Mouse (Mus musculus) frontal cortex, postnatal 10 days (tissue): ENCODE measurements around the gene Tns4.
A peak's percentile ranks its signal among the peaks of the same experiment; 100 is the strongest.

Experiments used
- DNase-seq, 2 experiments: peaks; one replicate each; pipeline ENCODE4 v3.0.0; 2022; ENCODE audit warnings: low spot score in 2 of 2, mixed read lengths in 1 of 2

Gene Tns4

DNA sequence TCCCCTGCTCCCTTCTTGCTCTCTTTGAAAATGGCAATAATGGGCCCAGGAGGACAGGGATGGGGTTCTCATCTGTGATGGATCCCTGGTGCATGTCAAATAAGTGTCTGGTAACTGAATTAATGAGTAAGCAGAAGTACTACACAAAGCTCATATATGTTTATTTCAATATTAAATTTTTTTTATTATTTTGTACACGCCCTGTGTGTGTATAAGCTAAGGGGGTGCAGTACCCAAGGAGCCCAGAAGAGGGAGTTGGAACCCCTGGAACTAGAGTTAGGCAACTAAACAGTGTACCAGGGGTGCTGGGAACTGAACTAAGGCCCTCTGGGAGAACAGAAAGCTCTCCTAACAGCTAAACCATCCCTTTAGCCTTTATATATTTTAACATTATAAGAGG, 29.3 kb upstream of the Tns4 start:
- no peak for DNase-seq

GRCm38 (mm10) chr11:99117907-99118306, 28.8 kb upstream of the Tns4 start:
- DNase-seq = no peak

GRCm38 (mm10) chr11:99115940-99116339, 26.8 kb upstream of the Tns4 start:
- no peak for DNase-seq

- no peak for DNase-seq
These were observed 24.0 kb upstream of the Tns4 start for GRCm38 (mm10) chr11:99113111-99113510.

DNA sequence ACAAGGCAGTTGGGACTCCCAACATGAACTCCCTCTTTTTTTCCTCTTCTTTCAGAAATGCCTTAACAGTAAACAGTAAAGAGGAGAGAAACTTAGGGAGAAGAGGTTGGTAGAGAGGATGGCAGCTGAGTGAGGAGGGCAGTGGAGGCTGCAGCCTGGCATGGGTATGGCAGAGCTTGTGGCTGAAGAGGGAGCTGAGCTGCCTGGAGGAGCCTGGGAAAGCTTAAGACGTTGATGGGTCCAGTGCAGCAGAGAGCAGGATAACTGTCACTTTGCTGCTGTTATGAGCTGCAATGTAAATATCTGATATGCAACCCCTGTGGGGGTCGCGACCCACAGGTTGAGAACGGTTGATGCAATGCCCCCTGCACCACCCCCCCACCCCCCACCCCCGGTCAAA, 23.6 kb upstream of the Tns4 start:
- DNase-seq = no peak

GRCm38 (mm10) chr11:99111631-99112030, 22.5 kb upstream of the Tns4 start:
- no peak for DNase-seq

GRCm38 (mm10) chr11:99111155-99111554, 22.0 kb upstream of the Tns4 start:
- peak; percentile 51 to 72 for DNase-seq

DNA sequence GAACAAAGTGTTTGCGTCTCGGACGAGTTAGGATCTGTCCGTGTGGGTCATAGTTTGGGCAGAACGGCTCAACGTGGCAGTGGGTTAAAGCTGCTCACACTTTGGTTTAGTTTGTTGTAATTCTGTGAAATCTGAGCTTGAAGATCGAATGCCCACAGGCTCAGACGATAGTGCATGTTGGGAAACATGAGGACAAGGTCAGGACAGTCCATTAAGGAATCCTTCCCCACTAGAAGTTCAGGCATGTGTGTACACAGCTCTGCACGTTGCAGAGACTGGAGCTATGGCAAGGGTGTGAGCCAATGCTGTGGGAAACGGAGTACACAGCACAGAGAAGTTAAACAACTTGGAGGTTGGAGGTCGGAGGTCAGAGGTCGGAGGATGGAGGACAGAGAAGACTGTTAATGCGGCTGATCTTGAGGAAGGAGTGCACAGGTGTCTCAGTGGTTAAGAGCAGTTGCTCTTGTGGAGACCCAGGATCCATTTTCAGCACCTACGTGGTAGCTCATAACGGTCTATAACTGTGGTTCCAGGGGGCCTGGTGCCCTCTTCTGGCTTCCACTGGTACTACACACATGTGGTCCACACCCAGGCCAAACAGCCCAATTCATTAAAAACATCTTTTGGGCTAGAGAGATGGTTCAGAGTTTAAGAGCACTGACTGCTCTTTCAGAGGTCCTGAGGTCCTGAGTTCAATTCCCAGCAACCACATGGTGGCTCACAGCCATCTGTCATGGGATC, 21.4 kb upstream of the Tns4 start:
- DNase-seq = no peak

DNA sequence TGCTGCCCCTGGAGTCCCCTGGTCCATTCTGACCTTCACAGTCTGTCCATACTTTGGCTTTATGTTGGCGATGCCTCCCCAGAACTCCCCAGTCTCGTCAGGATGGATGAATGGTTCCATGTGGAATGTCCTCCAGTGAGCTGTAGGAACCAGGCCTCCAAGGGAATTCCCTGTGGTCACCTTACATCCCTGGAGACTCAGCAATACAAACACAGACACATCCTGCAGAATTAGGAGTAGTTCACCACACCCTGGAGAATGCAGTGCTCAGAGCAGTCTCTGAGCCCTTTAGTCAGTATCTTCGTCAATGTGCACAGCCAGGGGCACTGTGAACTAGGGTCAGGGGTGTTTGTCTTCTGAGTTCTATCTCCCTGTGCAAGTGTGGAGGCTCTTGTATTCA, 19.2 kb upstream of the Tns4 start:
- no peak for DNase-seq

DNA sequence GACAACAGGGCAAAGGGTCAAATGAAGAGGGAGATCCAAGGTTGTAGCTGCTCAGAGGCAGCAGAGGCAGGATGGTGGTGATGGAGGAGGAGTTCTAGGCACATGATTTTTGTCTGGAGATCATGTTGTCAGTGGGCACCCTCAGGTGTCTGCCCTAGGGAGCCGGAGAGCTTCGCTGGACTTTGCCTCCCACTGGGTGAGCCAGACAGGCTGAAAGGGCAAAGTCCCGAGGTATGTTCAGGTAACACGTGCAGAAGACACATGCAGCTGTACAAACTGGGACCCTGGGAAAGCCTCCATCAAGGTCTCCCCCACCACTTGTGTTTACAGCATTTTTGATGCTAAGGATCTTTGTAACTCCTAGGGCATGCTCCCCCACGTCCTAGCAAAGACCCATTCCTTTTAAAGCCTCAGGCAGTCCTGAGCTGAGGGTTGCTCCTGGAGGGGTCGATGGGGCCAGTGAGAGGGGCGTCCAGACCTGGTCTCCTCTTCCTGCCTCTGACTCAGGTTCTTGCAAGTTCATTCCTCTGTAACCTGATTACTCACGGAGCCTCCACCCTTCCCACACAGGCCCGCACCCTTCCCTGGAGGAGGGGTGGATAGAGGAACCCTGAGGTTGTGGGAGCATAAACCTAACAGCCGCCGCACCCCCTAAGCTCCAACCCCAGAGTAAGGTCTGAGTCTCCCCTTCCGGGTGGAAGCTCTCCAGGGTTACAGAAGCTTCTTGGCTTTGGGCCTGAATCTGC, 17.0 kb upstream of the Tns4 start:
- no peak for DNase-seq

DNA sequence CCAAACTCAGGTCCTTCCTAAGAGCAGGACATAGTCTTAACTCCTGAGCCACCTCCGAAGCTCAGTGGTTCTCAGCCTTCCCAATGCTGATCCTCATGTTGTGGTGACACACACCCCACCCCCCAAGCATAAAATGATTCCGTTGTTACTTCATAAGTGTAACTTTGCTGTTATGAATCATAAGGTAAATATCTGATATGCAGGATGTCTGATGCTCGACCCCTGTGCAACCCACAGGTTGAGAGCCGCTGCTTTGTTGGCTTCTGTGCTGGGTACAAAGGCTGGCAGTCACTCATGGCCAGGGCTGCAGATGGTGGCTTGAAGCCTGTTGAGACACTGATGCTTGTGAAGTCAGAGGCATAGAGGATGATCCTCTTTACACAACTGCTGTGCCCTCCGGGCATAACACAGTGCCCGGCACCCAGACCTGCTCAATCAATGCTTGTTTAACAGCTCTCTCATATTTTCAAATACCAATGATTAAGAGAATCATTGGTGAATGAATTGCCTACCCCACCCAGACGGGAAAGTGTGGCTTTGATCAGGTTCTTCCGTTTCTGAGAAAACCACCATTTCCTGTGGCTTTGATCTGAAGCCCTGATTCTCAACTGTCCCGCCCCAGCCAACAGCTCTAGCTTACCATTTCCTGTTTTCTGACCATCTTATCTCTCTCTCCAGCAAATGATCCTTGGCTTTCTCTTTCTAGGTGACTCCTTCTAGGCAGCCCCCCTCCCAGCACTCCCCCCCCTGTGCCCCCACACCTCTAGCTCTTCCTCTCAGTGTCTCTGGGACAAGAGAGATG, 15.7 kb upstream of the Tns4 start:
- no peak for DNase-seq

- no peak for DNase-seq
These were observed 13.6 kb upstream of the Tns4 start for GRCm38 (mm10) chr11:99102575-99103270.

- DNase-seq = no peak
These were observed 12.6 kb upstream of the Tns4 start for GRCm38 (mm10) chr11:99101693-99102092.

GRCm38 (mm10) chr11:99100215-99100614, 11.1 kb upstream of the Tns4 start:
- no peak for DNase-seq

DNA sequence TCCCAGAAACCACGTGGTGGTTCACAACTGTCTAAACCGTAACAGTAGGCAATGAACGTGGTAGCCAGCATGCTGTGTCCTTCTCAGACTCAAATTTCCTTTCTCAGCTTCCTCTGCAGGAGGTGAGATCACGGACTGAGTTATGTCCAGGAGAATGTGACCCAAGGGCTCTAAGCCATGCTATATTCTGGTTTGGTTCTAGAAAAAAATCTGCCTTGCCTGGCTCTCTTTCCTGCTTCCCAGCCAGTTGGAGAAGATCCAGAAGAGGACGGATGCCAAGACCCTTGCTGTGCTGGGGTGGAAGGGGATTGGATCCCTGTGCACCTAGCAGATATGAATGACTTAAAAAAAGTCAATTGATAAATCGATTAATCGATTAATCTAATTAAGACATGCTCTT, 10.4 kb upstream of the Tns4 start:
- DNase-seq = no peak

- DNase-seq = no peak
These were observed 9.8 kb upstream of the Tns4 start for GRCm38 (mm10) chr11:99098924-99099323.

GRCm38 (mm10) chr11:99096996-99097774, 8.1 kb upstream of the Tns4 start:
- DNase-seq = no peak

GRCm38 (mm10) chr11:99096417-99096816, 7.3 kb upstream of the Tns4 start:
- no peak for DNase-seq

- DNase-seq = no peak
These were observed 6.7 kb upstream of the Tns4 start for GRCm38 (mm10) chr11:99095759-99096158.

GRCm38 (mm10) chr11:99094911-99095676, 6.0 kb upstream of the Tns4 start:
- no peak for DNase-seq
